Mouse (Mus musculus) macrophage (primary cell): ENCODE results near the gene Xrn1. TPM values are rescaled to one million over a fixed set of nuclear protein-coding genes. Genes with fewer than 3 reads are reported as not detected.
"Not testable (repeated sequence)": the region's sequence is repeated elsewhere in the genome, so short reads cannot be mapped to it uniquely, and the experiment has no call there.

Source experiments
- H3K27ac ChIP-seq: fragments of 350-480 bp; formaldehyde crosslinking; 2 replicates; pipeline ENCODE4 v1.9.0; 2021
- H3K36me3 ChIP-seq: fragments of 350-480 bp; formaldehyde crosslinking; 2 replicates; pipeline ENCODE4 v1.9.0; 2021; ENCODE audit errors: inconsistent target
- H3K4me3 ChIP-seq: fragments of 350-480 bp; formaldehyde crosslinking; 2 replicates; pipeline ENCODE4 v1.9.0; 2021; ENCODE audit errors: inconsistent target
- H3K79me2 ChIP-seq: fragments of 350-480 bp; formaldehyde crosslinking; 2 replicates; pipeline ENCODE4 v1.9.0; 2021; ENCODE audit errors: inconsistent target
- WGBS: methylation state at CpG from one replicate; pipeline ENCODE4 v1.1.7; 2026; ENCODE audit warnings: inconsistent platforms; ENCODE audit not compliant: missing documents; 5-methylcytosine and 5-hydroxymethylcytosine counted together
- polyA plus RNA-seq: library from polyadenylated mRNA; stranded (reverse); fragments of 250-400 nt; gene quantifications from 3 replicates; pipeline ENCODE4 v1.2.4, GENCODE M21; 2018; ENCODE audit warnings: inconsistent platforms

Gene Xrn1
- polyA plus RNA-seq, 1 experiment from 2014 or later, result 9.2 TPM

DNA sequence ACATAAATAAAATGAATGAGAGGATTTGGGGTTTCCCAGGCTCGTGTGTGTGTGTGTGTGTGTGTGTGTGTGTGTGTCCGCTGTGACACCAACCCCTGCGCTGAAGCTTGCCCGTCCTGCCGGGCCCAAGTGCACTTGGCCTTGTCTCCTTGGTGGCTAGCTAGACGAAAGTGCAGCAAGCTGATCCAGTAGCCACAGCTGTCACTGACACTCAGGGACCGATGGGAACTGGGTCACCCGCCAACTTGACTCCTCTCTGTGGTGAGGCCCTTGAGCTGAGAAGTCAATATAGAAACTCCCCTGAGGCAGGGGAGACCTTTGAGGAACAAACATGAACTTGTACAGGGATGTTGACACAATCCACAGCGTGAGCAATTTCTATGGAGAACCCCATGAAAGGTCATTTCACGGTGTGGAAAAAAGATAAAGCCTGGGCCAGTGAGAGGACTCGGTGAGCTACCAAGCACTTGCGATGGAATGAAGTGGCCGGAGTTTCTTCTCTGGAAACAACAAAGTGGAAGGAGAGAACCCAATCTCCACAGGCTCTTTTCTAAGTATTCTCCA lies 124.3 kb downstream of the Xrn1 start:
- H3K27ac ChIP-seq, result no peak overlapping the region
- H3K79me2 ChIP-seq, result no peaks in the 10 kb centered on the region
- no peak overlapping the region for H3K4me3 ChIP-seq
- H3K36me3 ChIP-seq, result no peaks in the 10 kb centered on the region
- WGBS, result 90% methylated on average over 12 of the region's 13 CpGs

DNA sequence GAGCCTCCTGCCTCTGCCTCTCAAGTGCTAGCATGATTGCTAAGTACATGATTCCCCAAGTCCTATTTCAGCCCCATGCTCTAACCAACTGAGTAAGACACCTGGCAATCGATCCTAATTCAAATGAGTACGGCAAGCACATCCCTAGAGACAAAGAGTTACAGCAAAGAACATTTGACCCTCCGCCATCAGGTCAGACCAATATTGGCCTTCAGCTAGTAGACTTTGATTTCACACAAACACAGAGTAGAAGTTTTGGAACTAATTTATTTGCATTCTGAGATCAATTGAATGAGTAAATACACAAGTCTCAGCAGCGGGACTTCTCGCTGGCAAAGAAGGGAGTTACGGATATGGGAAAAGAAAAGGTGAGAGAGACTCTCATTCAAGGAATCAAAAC lies 130.7 kb downstream of the Xrn1 start:
- WGBS, result 95% methylated on average over 6 of the region's 6 CpGs
- H3K4me3 ChIP-seq, result no peak overlapping the region
- H3K79me2 ChIP-seq, result no peaks in the 10 kb centered on the region
- no peak overlapping the region for H3K27ac ChIP-seq
- H3K36me3 ChIP-seq, result no peaks in the 10 kb centered on the region

DNA sequence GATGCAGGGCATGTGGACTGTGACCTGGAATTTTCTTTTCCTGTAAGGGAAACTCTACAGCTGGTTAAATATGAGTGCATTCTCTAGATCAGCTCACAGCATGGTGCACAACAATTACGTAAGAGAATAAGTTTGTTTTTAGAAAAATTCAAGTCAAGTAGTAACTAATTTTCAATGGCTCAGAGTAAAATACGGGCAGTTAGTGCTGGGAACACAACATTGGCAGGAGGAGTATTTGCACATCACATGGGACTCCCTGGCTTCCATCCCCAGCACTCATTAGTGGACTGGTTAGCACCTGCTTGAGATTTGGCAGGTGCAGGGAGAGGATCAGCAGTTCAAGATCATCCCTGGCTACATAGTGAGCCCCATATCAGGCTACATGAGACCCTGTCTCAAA lies 133.1 kb downstream of the Xrn1 start:
- no peaks in the 10 kb centered on the region for H3K79me2 ChIP-seq
- WGBS, result 93% methylated on average over 2 of the region's 2 CpGs
- no peak overlapping the region for H3K27ac ChIP-seq
- H3K36me3 ChIP-seq, result no peaks in the 10 kb centered on the region
- H3K4me3 ChIP-seq, result no peak overlapping the region

DNA sequence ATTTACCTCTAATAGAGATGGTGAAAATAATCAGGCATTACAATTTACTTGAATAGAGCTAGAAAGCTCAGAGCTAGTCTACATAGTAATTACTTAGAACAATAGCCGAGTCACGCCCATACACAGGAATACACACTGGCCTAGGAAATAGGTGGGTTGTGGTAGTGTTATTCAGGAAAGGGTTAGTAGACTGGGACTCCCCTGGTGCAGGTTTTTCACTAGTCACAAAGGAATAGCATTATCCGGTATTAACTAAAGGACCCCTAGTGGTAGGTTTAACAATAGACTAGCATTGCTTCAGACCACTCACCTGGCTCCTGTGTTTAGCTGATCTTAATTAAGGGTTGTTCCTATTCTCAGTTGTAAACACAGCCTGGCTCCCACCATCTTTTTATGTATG lies 133.9 kb downstream of the Xrn1 start:
- not testable (repeated sequence) for H3K79me2 ChIP-seq, H3K27ac ChIP-seq, H3K4me3 ChIP-seq, H3K36me3 ChIP-seq
- WGBS, result 93% methylated on average over 3 of the region's 3 CpGs

DNA sequence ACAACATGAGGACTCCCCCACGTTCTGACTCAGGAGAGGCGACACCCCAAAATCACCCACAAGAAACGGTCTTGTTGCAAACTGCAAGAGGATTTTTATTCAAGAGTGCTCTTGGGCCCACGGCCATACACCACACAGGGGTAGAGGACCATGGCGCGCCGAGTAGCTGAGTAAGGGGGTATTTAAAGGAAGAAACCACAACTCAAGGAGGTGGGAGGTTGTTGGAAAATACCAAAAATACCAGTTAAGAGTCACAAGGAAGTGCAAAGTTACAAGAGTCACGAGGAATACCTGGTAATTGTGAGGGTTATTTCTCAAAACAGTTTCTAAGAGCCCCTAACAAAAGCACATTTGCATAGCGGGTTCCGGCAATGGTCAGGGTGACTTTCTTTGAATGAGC lies 138.1 kb downstream of the Xrn1 start:
- H3K79me2 ChIP-seq, H3K4me3 ChIP-seq, H3K27ac ChIP-seq, H3K36me3 ChIP-seq: not testable (repeated sequence)
- 98% methylated on average over 6 of the region's 10 CpGs for WGBS

DNA sequence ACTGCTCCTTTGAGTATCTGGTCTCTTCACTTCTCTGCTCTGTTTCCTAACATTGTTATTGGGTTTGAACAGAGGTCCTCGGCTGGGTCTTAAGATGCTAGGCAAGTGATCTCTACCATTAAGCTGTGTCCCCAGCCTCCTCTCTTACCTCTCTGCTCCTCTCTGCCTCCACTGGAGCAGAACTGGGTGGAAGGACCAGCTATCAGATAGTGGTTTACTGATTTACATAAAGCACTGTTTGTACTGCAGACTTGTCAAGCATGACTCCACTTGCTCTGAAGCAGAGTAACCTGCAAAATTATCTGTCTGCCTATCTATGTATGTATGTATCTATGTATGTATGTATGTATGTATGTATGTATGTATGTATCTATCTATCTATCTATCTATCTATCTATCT lies 138.7 kb downstream of the Xrn1 start:
- Histone ChIP-seq H3K4me3 (no peak overlapping the region), H3K79me2 (no peaks in the 10 kb centered on the region), H3K27ac (no peak overlapping the region), H3K36me3 (no peaks in the 10 kb centered on the region)
- 93% methylated on average over 1 of the region's 1 CpGs for WGBS

DNA sequence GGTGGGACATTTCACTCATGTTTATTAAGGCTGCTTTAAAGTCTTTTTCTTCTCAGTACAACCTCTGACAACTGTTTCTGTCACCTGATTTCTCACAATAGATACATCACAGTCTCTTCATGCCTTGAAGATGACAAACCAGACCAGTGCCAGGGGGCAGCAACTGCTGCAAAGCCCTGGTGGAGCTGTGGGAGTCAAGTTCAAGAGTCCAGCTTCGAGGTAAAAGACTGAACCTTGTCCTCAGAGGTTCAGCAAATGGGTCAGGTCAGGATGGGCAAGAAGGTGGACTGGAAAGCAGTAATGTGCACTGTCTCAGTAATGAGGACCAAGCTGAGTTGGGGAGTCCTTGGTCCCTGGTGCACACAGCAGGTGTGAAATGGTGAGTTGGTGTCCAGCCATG lies 139.8 kb downstream of the Xrn1 start:
- Histone ChIP-seq H3K4me3 (no peak overlapping the region), H3K36me3 (no peaks in the 10 kb centered on the region), H3K27ac (no peak overlapping the region), H3K79me2 (no peaks in the 10 kb centered on the region)
- 75% methylated on average over 1 of the region's 1 CpGs for WGBS

DNA sequence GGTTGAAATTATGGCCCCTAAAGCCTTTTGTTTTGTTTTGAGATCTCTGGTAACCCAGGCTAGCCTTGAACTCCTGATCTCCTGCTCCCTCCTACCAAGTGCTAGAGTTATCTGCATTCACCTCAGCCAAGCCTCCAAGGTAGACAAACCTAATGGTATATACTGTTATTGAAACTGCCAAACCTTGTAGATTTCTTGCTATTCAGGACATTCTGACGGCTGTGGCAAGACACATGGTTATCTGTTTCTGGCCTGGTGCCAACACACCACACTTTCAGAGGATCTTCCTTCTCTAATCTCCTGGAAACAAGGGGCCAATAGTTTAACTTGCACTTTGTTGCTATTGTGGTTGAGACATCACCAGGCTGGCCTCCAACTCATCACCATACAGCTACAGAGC lies 140.6 kb downstream of the Xrn1 start:
- Histone ChIP-seq H3K36me3 (no peaks in the 10 kb centered on the region), H3K27ac (no peak overlapping the region), H3K4me3 (no peak overlapping the region), H3K79me2 (no peaks in the 10 kb centered on the region)
- 100% methylated on average over 1 of the region's 1 CpGs for WGBS

DNA sequence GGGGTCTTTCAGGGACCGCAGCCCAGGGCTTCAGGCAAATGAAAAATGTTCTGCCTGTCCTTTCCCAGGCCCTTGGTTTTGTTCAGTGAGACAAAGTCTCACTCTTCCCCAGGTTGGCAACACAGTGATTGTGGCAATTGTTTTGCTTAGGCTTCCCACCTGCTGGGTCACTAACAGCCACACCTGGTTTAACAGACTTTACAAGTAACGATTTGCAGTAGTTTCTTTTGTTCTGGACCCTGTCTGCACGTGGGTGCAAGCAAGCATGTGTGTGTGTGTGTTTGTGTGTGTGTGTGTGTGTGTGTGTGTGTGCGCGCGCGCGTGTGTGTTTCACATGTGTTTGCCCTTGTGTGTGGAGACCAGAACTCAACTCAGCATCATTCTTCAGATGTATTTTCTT lies 148.3 kb downstream of the Xrn1 start:
- H3K4me3 ChIP-seq, result no peak overlapping the region
- H3K79me2 ChIP-seq, result no peaks in the 10 kb centered on the region
- WGBS, result 69% methylated on average over 3 of the region's 8 CpGs
- no peaks in the 10 kb centered on the region for H3K36me3 ChIP-seq
- no peak overlapping the region for H3K27ac ChIP-seq

Other genes starting within 250 kb of the Xrn1 start
- not detected in 3 replicates for gene Trpc1, start 204.4 kb upstream of the Xrn1 start, polyA plus RNA-seq
- 0.06 to 0.24 TPM in 2 of 3 replicates, not detected in the other for gene Pls1, start 109.4 kb upstream of the Xrn1 start, polyA plus RNA-seq
- gene Atr, start 97.2 kb upstream of the Xrn1 start, polyA plus RNA-seq, result 4.0 to 7.4 TPM (median 4.2 TPM) in 3 replicates
- 0.59 to 0.74 TPM (median 0.73 TPM) in 3 replicates for gene Gk5, start 164.6 kb downstream of the Xrn1 start, polyA plus RNA-seq
- 2.0 to 5.0 TPM (median 4.2 TPM) in 3 replicates for gene Tfdp2, start 241.5 kb downstream of the Xrn1 start, polyA plus RNA-seq